Mouse (Mus musculus) frontal cortex, postnatal 10 days (tissue): ENCODE measurements around the gene Cpn1.

Experiments
- DNase-seq, 2 experiments: peaks; one replicate each; pipeline ENCODE4 v3.0.0; 2022; ENCODE audit warnings: low spot score in 2 of 2, mixed read lengths in 1 of 2

Cpn1 gene

GRCm38 (mm10) chr19:43939769-43940689, 46.3 kb downstream of the Cpn1 start, which contains the start of gene Dnmbp:
Gene Dnmbp, minus strand, starts transcription at chr19:43940191.
- DNase-seq: peak; percentile 30 to 73

GRCm38 (mm10) chr19:43939171-43939768, 47.1 kb downstream of the Cpn1 start:
- DNase-seq: no peak

DNA sequence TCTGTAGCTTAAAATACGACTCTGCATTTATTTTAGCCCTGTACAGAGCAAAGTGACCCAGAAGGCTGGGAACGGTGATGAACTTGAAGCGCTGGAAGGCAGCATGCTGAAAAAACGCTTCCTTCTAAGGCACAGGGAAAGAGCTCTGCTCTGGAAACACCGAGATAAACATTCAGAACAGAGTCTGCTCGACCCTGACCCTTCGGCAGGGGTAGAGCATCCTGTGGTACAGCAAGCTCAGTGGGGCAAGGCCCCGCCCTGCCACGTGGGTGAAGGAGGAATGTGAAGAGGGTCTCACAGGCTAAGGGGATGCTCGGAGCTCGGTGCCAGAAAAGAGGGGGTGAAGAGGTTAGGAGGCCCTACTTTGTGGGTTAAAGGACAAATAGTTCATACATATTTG, 48.0 kb downstream of the Cpn1 start:
- DNase-seq: no peak

DNA sequence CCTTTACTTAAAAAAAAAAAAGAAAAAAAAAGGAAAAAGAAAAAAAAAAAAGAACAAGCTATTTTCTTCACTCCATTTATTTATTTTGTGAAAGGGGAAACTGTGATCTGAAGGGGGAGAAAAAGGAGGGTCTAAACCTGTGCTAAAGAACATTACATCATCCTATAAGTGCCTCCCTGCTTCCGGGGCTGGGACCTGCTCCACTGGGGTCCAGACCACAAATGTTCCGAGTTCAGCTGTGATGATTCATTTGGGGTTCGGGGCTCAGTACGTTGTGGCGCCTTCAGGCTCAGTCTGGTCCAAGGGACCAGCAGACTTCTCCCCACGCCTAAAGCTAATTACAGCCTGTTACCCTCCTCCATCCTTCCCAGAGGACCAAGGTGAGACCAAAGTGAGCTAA, 55.4 kb downstream of the Cpn1 start:
- no peak for DNase-seq

DNA sequence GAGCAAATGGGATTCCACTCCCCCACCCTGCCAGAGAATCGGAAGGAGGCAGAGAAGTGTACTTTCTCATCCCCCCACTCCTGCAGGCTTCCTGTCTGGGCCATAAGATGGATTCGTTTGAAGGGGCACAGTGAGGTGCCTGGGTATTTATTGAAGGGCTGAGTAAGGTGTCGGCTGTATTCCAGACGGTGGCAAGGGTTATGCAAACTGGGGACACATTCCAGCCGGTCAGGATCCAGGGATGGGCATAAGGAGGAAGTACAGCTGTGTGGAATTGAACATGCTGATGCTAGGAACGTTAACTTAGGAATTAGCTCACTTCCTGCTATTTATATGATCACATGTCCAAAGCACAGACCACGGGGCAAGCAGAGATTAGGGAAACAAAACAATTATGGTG, 56.0 kb downstream of the Cpn1 start:
- no peak for DNase-seq

- no peak for DNase-seq
These were observed 56.5 kb downstream of the Cpn1 start for GRCm38 (mm10) chr19:43929869-43930268.

DNA sequence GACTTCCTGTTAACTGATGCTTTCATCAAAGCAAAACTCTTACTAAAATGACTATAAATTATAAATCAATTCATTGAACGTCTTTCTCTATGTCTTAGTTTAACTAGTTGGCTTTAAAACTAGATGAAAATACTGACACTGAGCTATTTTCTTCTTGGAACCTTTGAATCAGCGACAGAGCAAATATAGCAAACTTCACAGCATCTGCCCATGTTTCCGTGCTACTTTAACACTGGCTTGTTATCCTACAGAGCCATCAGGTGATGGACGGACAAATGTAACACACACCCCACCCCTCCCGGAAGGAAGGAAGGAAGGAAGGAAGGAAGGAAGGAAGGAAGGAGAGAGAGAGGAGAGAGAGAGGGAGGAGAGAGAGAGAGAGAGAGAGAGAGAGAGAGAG, 58.4 kb downstream of the Cpn1 start:
- no peak for DNase-seq

DNA sequence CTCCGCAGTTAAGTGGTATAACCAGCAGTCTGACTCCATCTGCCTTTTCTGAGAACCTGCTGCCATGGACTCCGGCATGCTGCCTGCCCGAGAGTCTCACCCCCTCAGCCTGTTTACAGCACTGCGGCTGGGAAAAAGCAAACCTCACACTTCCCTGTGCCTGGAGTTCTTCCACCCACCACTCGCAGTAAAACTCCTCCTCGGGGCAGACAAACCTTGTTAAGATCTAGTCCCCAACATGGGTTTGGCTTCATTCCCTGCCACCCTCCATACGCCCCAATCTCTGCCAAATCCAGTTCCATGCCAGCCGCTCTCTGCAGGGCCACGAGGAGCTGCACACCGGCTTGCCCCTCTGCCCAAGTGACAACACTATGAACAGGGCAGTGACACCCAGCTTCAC, 59.3 kb downstream of the Cpn1 start:
- no peak for DNase-seq

DNA sequence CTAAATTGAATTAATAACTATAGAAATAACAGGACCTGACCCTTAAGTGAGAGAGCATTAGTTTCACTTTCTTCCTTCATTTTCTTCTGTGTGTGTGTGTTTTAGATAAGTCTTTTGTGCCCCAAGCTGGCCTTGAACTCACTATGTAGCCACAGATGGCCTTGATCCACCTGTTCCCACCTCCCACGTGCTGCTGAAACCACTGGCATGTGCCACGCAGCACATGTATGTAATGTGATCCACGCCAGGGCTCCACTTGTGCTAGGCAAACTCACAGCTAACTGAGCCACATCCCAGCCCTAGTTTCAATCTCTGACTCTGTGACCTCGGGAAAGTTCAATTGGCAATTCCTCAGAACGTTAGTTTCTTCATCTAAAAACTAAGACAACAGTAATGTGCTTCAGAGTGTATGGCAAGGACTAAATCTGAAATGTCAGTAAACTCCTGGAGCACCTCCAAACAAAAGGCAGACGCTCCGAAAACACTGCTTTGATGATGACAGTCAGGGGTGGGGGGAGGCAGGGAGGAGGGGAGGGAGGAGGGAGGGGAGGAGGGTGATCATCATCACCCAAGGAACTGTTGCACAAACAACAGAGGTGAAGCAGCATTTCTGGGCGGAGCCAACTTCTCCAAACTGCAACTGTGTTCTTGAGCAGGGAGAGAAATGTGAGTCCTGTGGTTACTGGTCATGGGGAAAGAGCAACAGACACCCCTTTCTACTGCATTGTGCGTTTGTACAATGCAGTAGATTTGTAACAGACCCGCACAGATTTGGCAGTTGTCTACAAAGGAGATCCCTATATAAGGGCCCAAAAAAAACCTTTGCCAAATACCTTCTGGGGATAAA, 60.0 kb downstream of the Cpn1 start:
- no peak for DNase-seq

DNA sequence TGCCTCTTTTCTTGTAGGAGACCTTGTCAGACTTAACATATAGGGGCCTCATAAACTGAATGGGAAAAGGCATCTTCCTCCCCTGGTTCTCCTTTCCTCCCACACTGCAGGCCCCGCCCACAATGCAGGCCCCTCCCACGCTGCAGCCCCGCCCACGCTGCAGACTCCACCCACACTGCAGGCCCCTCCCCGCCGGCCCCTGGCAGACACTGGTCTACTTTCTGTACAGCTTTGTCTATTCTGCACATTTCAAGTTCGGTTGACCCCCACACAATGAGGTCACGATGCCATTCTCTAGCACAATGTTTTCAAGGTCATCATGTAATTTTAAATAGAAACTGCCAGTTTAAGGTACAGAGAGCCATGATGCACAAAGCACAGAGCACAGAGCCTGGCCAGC, 62.0 kb downstream of the Cpn1 start:
- no peak for DNase-seq

- no peak for DNase-seq
These were observed 63.4 kb downstream of the Cpn1 start for GRCm38 (mm10) chr19:43922963-43923362.

DNA sequence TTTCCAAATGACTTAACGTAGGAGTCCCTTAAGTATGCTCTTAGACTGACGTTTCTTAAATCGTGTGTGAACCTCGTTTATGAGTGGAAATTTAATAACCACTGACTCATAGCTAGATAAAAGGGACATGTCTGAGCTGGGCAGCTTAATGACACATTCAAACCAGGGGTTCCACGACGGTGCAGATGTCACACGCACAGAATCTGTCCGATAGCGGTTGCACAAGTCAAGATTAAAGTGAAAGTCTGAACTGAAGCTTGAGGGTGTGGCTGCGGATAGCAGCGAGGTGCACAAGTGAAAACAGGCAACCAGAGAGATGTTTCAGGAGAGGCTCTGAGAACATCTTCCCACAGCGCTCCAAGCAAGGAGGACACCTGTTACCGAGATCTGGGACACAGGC, 64.9 kb downstream of the Cpn1 start:
- no peak for DNase-seq

GRCm38 (mm10) chr19:43920453-43921300, 65.7 kb downstream of the Cpn1 start:
- DNase-seq: no peak

- DNase-seq: no peak
These were observed 66.5 kb downstream of the Cpn1 start for GRCm38 (mm10) chr19:43919841-43920240.

DNA sequence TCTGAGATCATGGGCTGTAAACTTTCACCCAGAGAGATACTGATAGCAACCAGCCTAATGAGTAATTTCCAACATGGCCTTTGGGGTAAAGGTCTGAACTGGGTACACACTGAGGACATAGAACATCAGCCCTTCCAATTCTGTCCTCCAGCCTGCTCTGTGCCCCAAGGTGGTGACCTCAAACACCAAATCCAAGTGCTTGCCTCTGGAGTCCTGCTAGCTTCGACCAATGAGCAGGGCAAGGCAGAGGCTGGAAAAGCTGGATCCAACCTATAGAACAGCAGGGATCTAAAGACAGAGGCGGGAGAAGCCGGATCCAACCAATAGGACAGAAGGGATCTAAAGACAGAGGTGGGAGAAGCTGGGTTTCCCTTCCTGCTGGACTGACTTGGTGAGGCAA, 67.5 kb downstream of the Cpn1 start:
- no peak for DNase-seq

GRCm38 (mm10) chr19:43917763-43918162, 68.6 kb downstream of the Cpn1 start:
- DNase-seq: no peak

DNA sequence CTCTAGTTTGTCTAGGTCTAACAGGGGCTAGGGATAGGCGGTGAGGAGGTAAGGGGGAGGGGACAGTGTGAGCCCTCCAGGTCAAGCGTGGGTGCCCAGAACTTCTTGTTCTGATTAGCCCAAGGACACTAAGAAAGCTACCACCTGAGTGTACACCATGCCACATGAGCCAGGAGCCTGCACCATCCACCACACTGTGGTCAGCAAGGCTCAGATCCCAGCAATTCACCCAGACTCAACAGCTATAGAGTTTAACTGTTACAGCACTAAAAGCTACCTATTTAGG, 69.0 kb downstream of the Cpn1 start:
- no peak for DNase-seq

GRCm38 (mm10) chr19:43916586-43917405, 69.6 kb downstream of the Cpn1 start:
- DNase-seq: no peak

- no peak for DNase-seq
These were observed 70.9 kb downstream of the Cpn1 start for GRCm38 (mm10) chr19:43915431-43915830.

DNA sequence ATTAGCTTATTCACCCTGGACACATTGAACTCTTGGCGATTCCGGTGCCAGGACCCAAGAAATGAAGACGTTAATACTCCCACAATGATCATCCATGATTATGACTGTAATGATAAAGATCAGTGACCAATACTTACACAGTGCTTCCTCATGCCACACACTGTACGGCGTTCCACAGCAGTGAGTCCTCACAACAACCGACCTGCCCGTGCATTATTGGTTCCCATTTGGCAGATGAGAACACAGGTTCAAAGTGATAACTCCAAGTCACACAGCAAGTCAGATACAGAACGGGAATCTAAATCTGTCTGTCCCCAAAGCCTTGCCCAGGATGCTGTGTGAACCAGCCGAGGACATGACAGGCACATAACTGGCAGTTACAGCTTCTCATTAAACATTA, 71.4 kb downstream of the Cpn1 start:
- DNase-seq: no peak
